Mouse (Mus musculus): ENCODE data around the gene Ubac1.

DNA sequence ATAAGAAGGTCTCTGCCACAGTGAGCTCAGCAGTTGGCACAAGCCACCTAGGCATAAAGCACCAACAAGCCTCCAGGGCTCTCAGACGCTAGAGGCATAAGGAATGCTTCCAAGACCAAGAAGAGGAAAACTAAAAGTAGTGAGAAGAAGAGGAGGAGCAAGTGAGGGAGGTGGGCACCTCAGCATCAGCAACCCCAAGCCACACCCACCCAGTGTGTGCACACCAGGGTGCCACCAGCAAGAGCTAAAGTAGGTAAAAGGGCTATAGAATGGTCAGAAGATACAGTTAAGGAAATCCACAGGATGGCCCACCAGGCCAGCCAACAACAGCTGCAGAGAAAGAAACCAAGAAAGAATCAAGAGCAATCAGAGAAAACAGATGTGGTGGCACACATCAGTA is 10.1 kb downstream of the Ubac1 start:
- TF ChIP-seq CTCF (IDR thresholded peaks at IDR 0.05; ENCODE audit: borderline replicate concordance, extremely low read depth, insufficient read depth, insufficient read length) (no peak), POLR2A (IDR thresholded peaks at IDR 0.05; ENCODE audit: borderline replicate concordance, extremely low read depth, insufficient read depth, insufficient read length, poor library complexity, severe bottlenecking) (no peak)

Data from brain, embryonic 14.5 days (tissue).